In genomic region chr3:121428230-121428629, GRCm38 (mm10) we compare ENCODE assay signal across 8 mouse cellular contexts. TPM values are rescaled to one million over a fixed set of nuclear protein-coding genes. Genes with fewer than 3 reads are reported as not detected.
DNase-seq lines count a peak whose midpoint lies in the region; ATAC-seq and TF ChIP-seq lines count a peak whose summit lies in the region.

No protein-coding gene starts in this region.

- H3K4me3 ChIP-seq in spleen, adult 2 months (ENCODE audit: extremely low read depth, insufficient read depth, insufficient read length) = peak overlapping the region; percentile 15
- peak overlapping the region; percentile 92 for H3K4me3 ChIP-seq in intestine, embryonic 14.5 days (ENCODE audit: low read depth, low read length)
- peak overlapping the region; percentile 73 for H3K4me3 ChIP-seq in lung, embryonic 16.5 days (ENCODE audit: low read length)

- peak overlapping the region; percentile 98 for H3K9ac ChIP-seq in intestine, embryonic 14.5 days (ENCODE audit: low read length)
- H3K9ac ChIP-seq in lung, embryonic 16.5 days (ENCODE audit: low read length) = peak overlapping the region; percentile 95

- ATAC-seq in intestine, embryonic 14.5 days (replicated peaks; ENCODE audit: low FRiP score, low TSS enrichment, low read depth) = no peak
- no peak for ATAC-seq in lung, embryonic 16.5 days (ENCODE audit: low read depth)

- H3K36me3 ChIP-seq in spleen, adult 2 months (ENCODE audit: control insufficient read depth, insufficient read depth, low read length) = no peaks in the 10 kb centered on the region
- H3K36me3 ChIP-seq in intestine, embryonic 14.5 days (ENCODE audit: control insufficient read depth, insufficient read depth, low read length) = no peaks in the 10 kb centered on the region
- H3K36me3 ChIP-seq in lung, embryonic 16.5 days (ENCODE audit: control insufficient read depth, insufficient read depth, low read length) = no peaks in the 10 kb centered on the region

- peak; percentile 38 to 79 for DNase-seq in adrenal gland, adult (ENCODE audit: inconsistent age in 2 of 2, low spot score in 1 of 2)
- DNase-seq in adrenal gland, adult 18-20 months (ENCODE audit: low spot score in 2 of 2) = no peak
- DNase-seq in spleen, adult 2 months (ENCODE audit: low read depth in 1 of 2, low spot score in 2 of 2) = peak; percentile 23 to 39
- no peak for DNase-seq in spleen, postnatal 10 days (ENCODE audit: low spot score in 2 of 2)
- DNase-seq in intestine, embryonic 14.5 days (ENCODE audit: low spot score) = no peak
- no peak for DNase-seq in gastrocnemius, postnatal 36 days
- DNase-seq in MN1 (ENCODE audit: low spot score) = no peak

- intact Hi-C loops in gastrocnemius, postnatal 36 days (cut with DNase I) = loop anchor here (5.0 kb wide), 2 partner anchors 64 to 121 kb away; no protein-coding TSS in a partner anchor

- no peak for TF ChIP-seq POLR2A in spleen, adult 2 months (IDR thresholded peaks at IDR 0.05; ENCODE audit: low read depth, low read length)

- 0 out of 2 replicates have a peak, but pooled peaks cover 2% of the 10 kb centered on the region for H3K27me3 ChIP-seq in spleen, adult 2 months (ENCODE audit: control insufficient read depth, insufficient read depth, low read length)
- no peaks in the 10 kb centered on the region for H3K27me3 ChIP-seq in intestine, embryonic 14.5 days (replicated peaks; ENCODE audit: control insufficient read depth, insufficient read depth, low read length)
- H3K27me3 ChIP-seq in lung, embryonic 16.5 days (ENCODE audit: control insufficient read depth, insufficient read depth, low read depth, low read length) = peaks cover 2% of the 10 kb centered on the region

- no peaks in the 10 kb centered on the region for H3K9me3 ChIP-seq in intestine, embryonic 14.5 days (ENCODE audit: control insufficient read depth, low read length)
- H3K9me3 ChIP-seq in lung, embryonic 16.5 days (ENCODE audit: control insufficient read depth, low read length) = no peaks in the 10 kb centered on the region

- WGBS in spleen, adult 2 months = 11% methylated on average over 8 of the region's 8 CpGs
- WGBS in intestine, embryonic 14.5 days = 5% methylated on average over 8 of the region's 8 CpGs
- 5% methylated on average over 8 of the region's 8 CpGs for WGBS in lung, embryonic 16.5 days

- no peak overlapping the region for H3K27ac ChIP-seq in spleen, adult 2 months (ENCODE audit: insufficient read depth, low read length)
- peak overlapping the region; percentile 99 for H3K27ac ChIP-seq in intestine, embryonic 14.5 days (ENCODE audit: low read depth)
- H3K27ac ChIP-seq in lung, embryonic 16.5 days (ENCODE audit: low read length) = peak overlapping the region; percentile 99

- peak overlapping the region; percentile 85 for H3K4me2 ChIP-seq in intestine, embryonic 14.5 days (ENCODE audit: low read length)
- H3K4me2 ChIP-seq in lung, embryonic 16.5 days (ENCODE audit: low read depth, low read length) = peak overlapping the region; percentile 90

- no peak for TF ChIP-seq CTCF in spleen, adult 2 months (IDR thresholded peaks at IDR 0.05; ENCODE audit: extremely low read depth, insufficient read depth, insufficient read length, insufficient replicate concordance)

- peaks cover 4% of the 10 kb centered on the region for H3K4me1 ChIP-seq in spleen, adult 2 months (ENCODE audit: control insufficient read depth, insufficient read depth, insufficient read length)
- H3K4me1 ChIP-seq in intestine, embryonic 14.5 days (replicated peaks; ENCODE audit: control insufficient read depth, insufficient read depth, low read length) = peaks cover 39% of the 10 kb centered on the region
- peaks cover 35% of the 10 kb centered on the region for H3K4me1 ChIP-seq in lung, embryonic 16.5 days (replicated peaks; ENCODE audit: control insufficient read depth, insufficient read depth, low read length)

RNA-seq across cellular contexts. Expression of gene Cnn3, which starts 1.9 kb away (rescaled TPM):
- 100 to 1,000 TPM; 349 to 353 TPM for total RNA-seq in adrenal gland, adult 18-20 months (2021)
- 55.7 and 92.3 TPM in 2 replicates for polyA plus RNA-seq in spleen, adult 2 months (2012; rRNA removed)
- polyA plus RNA-seq in intestine, embryonic 14.5 days (2014; fragmentation: Nextera tagmentation; extraction: Ambion mirVana) = 567 and 699 TPM in 2 replicates
- 522 and 562 TPM in 2 replicates for polyA plus RNA-seq in lung, embryonic 16.5 days (2015; fragmentation: Nextera tagmentation; extraction: Ambion mirVana)
- total RNA-seq in gastrocnemius, postnatal 36 days (2021) = 10 to 100 TPM; 19.5 to 22.7 TPM

Comparison
In these comparisons a context has a peak if more than half of its experiments do, and no peak if none do; other contexts are left out.
1. DNase-seq: peak in adrenal gland, adult (2 of 2) and spleen, adult 2 months (2 of 2); none in adrenal gland, adult 18-20 months (0 of 2), spleen, postnatal 10 days (0 of 2), intestine, embryonic 14.5 days (single experiment), gastrocnemius, postnatal 36 days (0 of 2) and MN1 (single experiment).
2. H3K4me3 ChIP-seq: peak in every context shown above with its lines; median percentile 92 in intestine, embryonic 14.5 days; 73 in lung, embryonic 16.5 days; 15 in spleen, adult 2 months.